Mouse (Mus musculus): Measurements from ENCODE around the gene Anapc11. TPM values are rescaled to one million over a fixed set of nuclear protein-coding genes. Genes with fewer than 3 reads are reported as not detected.

Anapc11 gene
- polyA plus RNA-seq, 1 experiment from 2014 or later, result 215 TPM

DNA sequence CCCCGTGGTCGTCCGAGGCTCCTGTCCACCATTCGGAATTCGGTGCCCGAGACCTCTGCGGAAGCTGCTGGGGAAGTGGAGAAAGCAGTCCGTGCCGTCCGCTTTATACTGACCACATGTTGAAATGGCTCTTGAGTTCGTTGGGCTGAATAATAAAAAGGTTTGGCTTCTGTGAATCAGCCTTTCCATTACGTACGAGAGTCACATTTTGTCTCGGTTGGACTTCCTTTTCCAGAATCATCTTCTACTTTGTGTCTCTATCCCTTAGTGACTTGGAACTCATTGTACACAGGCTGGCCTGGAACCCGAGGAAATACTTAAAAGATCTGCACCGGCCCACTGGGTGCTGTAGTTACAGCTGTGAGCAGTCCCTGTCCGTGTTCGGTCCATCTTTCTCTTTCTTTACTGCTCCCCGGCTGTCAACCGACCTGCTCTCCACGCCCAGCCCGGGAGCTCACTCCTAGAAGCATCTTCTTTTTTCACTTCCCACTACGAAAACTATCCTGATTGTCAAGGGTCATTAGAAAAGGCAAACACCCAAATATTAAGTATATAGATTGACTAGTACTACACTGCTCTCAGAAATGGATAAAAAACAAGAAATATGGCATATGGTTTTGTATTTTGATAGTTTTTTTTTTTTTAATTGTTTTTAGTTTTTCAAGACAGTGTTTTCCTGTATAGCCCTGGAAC, 24.5 kb upstream of the Anapc11 start:
- Histone ChIP-seq H3K36me3 (ENCODE audit: control insufficient read depth, insufficient read depth, low read length) (peaks cover 32% of the 10 kb centered on the region), H3K27ac (ENCODE audit: low read length) (peak overlapping the region; percentile 96), H3K4me2 (ENCODE audit: low read depth, low read length) (peak overlapping the region; percentile 77), H3K4me3 (ENCODE audit: low read length) (peak overlapping the region; percentile 82), H3K4me1 (replicated peaks; ENCODE audit: control insufficient read depth, insufficient read depth, low read length) (peaks cover 18% of the 10 kb centered on the region), H3K27me3 (ENCODE audit: control insufficient read depth, insufficient read depth, low read depth, low read length) (no peaks in the 10 kb centered on the region), H3K9ac (ENCODE audit: low read length) (peak overlapping the region; percentile 82), H3K9me3 (ENCODE audit: control insufficient read depth, low read length) (no peaks in the 10 kb centered on the region)
- under 1% methylated on average over 23 of the region's 23 CpGs for WGBS
- ATAC-seq (ENCODE audit: low read depth), result peak; percentile 2; the same call in 1 of the 2 replicates

- H3K9me3 ChIP-seq (ENCODE audit: control insufficient read depth, low read length), result no peaks in the 10 kb centered on the region
- H3K27ac ChIP-seq (ENCODE audit: low read length), result 0 out of 2 replicates have a peak overlapping the region, but pooled peaks have one; percentile 38
- WGBS, result 26% methylated on average over 5 of the region's 5 CpGs
- ATAC-seq (ENCODE audit: low read depth), result no peak
- H3K4me1 ChIP-seq (replicated peaks; ENCODE audit: control insufficient read depth, insufficient read depth, low read length), result peaks cover 19% of the 10 kb centered on the region
- peak overlapping the region; percentile 82 for H3K4me3 ChIP-seq (ENCODE audit: low read length)
- peak overlapping the region; percentile 82 for H3K9ac ChIP-seq (ENCODE audit: low read length)
- H3K27me3 ChIP-seq (ENCODE audit: control insufficient read depth, insufficient read depth, low read depth, low read length), result no peaks in the 10 kb centered on the region
- H3K4me2 ChIP-seq (ENCODE audit: low read depth, low read length), result peak overlapping the region; percentile 77
- peaks cover 36% of the 10 kb centered on the region for H3K36me3 ChIP-seq (ENCODE audit: control insufficient read depth, insufficient read depth, low read length)
These were observed 24.0 kb upstream of the Anapc11 start for GRCm38 (mm10) chr11:120574278-120574600.

DNA sequence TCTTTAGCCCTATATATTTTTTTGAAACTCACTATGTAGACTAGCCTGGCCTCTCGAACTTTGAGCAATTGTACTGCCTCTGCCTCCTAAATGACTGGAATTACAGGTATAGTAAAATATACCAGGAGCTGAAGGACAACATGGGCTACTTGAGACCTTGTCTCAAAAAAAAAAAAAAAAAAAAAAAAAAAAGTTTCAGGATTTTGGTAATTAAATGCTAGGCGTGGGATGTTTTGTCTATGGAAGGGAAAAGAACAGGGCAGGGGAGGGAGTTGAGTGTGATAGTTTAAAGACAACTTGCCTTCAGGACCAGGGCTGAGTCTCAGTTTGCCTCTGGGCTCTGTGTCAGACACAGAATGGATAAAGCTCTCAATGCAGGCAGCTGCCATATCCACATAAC, 23.2 kb upstream of the Anapc11 start:
- Histone ChIP-seq H3K27me3 (ENCODE audit: control insufficient read depth, insufficient read depth, low read depth, low read length) (no peaks in the 10 kb centered on the region), H3K27ac (ENCODE audit: low read length) (no peak overlapping the region), H3K9me3 (ENCODE audit: control insufficient read depth, low read length) (no peaks in the 10 kb centered on the region), H3K4me3 (ENCODE audit: low read length) (no peak overlapping the region), H3K4me2 (ENCODE audit: low read depth, low read length) (no peak overlapping the region), H3K4me1 (replicated peaks; ENCODE audit: control insufficient read depth, insufficient read depth, low read length) (peaks cover 27% of the 10 kb centered on the region), H3K9ac (ENCODE audit: low read length) (no peak overlapping the region), H3K36me3 (ENCODE audit: control insufficient read depth, insufficient read depth, low read length) (peaks cover 37% of the 10 kb centered on the region)
- 81% methylated on average over 2 of the region's 2 CpGs for WGBS
- ATAC-seq (ENCODE audit: low read depth), result no peak

GRCm38 (mm10) chr11:120575940-120576339, 22.3 kb upstream of the Anapc11 start:
- H3K27me3 ChIP-seq (ENCODE audit: control insufficient read depth, insufficient read depth, low read depth, low read length), result no peaks in the 10 kb centered on the region
- H3K27ac ChIP-seq (ENCODE audit: low read length), result no peak overlapping the region
- H3K4me1 ChIP-seq (replicated peaks; ENCODE audit: control insufficient read depth, insufficient read depth, low read length), result peaks cover 28% of the 10 kb centered on the region

GRCm38 (mm10) chr11:120576365-120576981, 21.7 kb upstream of the Anapc11 start:
- Histone ChIP-seq H3K4me2 (ENCODE audit: low read depth, low read length) (no peak overlapping the region), H3K27me3 (ENCODE audit: control insufficient read depth, insufficient read depth, low read depth, low read length) (no peaks in the 10 kb centered on the region), H3K36me3 (ENCODE audit: control insufficient read depth, insufficient read depth, low read length) (peaks cover 24% of the 10 kb centered on the region), H3K4me3 (ENCODE audit: low read length) (no peak overlapping the region), H3K4me1 (replicated peaks; ENCODE audit: control insufficient read depth, insufficient read depth, low read length) (peaks cover 23% of the 10 kb centered on the region), H3K27ac (ENCODE audit: low read length) (no peak overlapping the region), H3K9me3 (ENCODE audit: control insufficient read depth, low read length) (no peaks in the 10 kb centered on the region), H3K9ac (ENCODE audit: low read length) (no peak overlapping the region)
- ATAC-seq (ENCODE audit: low read depth), result no peak
- WGBS, result 84% methylated on average over 3 of the region's 3 CpGs

More at GRCm38 (mm10) chr11:120575940-120576339, 22.3 kb upstream of the Anapc11 start:
- peaks cover 28% of the 10 kb centered on the region for H3K36me3 ChIP-seq (ENCODE audit: control insufficient read depth, insufficient read depth, low read length)
- H3K4me2 ChIP-seq (ENCODE audit: low read depth, low read length), result no peak overlapping the region
- no peak for ATAC-seq (ENCODE audit: low read depth)
- no peaks in the 10 kb centered on the region for H3K9me3 ChIP-seq (ENCODE audit: control insufficient read depth, low read length)
- H3K4me3 ChIP-seq (ENCODE audit: low read length), result no peak overlapping the region
- H3K9ac ChIP-seq (ENCODE audit: low read length), result no peak overlapping the region

GRCm38 (mm10) chr11:120577211-120578023, 20.8 kb upstream of the Anapc11 start:
- peaks cover 24% of the 10 kb centered on the region for H3K36me3 ChIP-seq (ENCODE audit: control insufficient read depth, insufficient read depth, low read length)
- WGBS, result 85% methylated on average over 7 of the region's 7 CpGs

DNA sequence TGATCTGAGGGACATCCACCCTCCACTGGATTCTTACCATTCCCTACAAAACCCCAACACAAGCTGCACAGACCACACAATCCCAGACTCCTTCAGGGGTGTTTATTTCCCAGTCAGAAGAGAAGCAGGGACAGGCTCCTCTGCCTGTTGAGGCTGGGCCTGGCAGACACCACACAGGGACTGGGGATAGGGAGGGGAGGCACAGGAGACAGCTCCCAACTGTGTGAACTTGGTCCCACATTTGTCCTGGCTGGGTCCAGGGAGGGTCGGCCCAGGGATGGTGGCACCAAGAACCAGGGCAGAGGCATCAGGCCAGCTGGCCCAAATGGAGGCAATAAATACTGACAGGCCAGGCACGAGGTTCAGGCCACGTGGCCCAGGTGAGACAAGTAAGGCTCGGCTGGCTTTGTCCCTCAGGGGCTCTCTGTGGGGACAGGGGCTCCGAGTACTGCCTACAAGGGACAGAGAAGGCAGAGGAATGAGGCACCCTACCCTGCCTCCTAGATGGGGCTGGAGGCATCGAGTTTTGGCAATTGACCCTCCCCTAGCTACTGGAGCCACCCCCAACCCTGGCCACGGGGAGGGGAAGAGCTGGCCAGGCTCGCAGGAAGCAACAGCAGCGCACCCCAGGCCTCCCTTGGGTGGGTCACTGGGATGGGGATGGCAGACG, 20.1 kb upstream of the Anapc11 start:
- Histone ChIP-seq H3K9me3 (ENCODE audit: control insufficient read depth, low read length) (no peaks in the 10 kb centered on the region), H3K27me3 (ENCODE audit: control insufficient read depth, insufficient read depth, low read depth, low read length) (no peaks in the 10 kb centered on the region), H3K27ac (ENCODE audit: low read length) (no peak overlapping the region), H3K9ac (ENCODE audit: low read length) (no peak overlapping the region), H3K4me3 (ENCODE audit: low read length) (no peak overlapping the region), H3K36me3 (ENCODE audit: control insufficient read depth, insufficient read depth, low read length) (peaks cover 24% of the 10 kb centered on the region), H3K4me1 (replicated peaks; ENCODE audit: control insufficient read depth, insufficient read depth, low read length) (peaks cover 26% of the 10 kb centered on the region), H3K4me2 (ENCODE audit: low read depth, low read length) (no peak overlapping the region)
- ATAC-seq (ENCODE audit: low read depth), result no peak
- 79% methylated on average over 10 of the region's 10 CpGs for WGBS

More at GRCm38 (mm10) chr11:120577211-120578023, 20.8 kb upstream of the Anapc11 start:
- H3K9me3 ChIP-seq (ENCODE audit: control insufficient read depth, low read length), result no peaks in the 10 kb centered on the region
- H3K4me2 ChIP-seq (ENCODE audit: low read depth, low read length), result no peak overlapping the region
- ATAC-seq (ENCODE audit: low read depth), result no peak
- peaks cover 26% of the 10 kb centered on the region for H3K4me1 ChIP-seq (replicated peaks; ENCODE audit: control insufficient read depth, insufficient read depth, low read length)
- H3K4me3 ChIP-seq (ENCODE audit: low read length), result no peak overlapping the region
- no peaks in the 10 kb centered on the region for H3K27me3 ChIP-seq (ENCODE audit: control insufficient read depth, insufficient read depth, low read depth, low read length)
- no peak overlapping the region for H3K9ac ChIP-seq (ENCODE audit: low read length)
- H3K27ac ChIP-seq (ENCODE audit: low read length), result no peak overlapping the region

GRCm38 (mm10) chr11:120578694-120579243, 19.5 kb upstream of the Anapc11 start:
- ATAC-seq (ENCODE audit: low read depth), result no peak
- WGBS, result 75% methylated on average over 11 of the region's 11 CpGs
- Histone ChIP-seq H3K4me3 (ENCODE audit: low read length) (no peak overlapping the region), H3K9me3 (ENCODE audit: control insufficient read depth, low read length) (peaks cover 1% of the 10 kb centered on the region), H3K27me3 (ENCODE audit: control insufficient read depth, insufficient read depth, low read depth, low read length) (no peaks in the 10 kb centered on the region), H3K4me2 (ENCODE audit: low read depth, low read length) (no peak overlapping the region), H3K4me1 (replicated peaks; ENCODE audit: control insufficient read depth, insufficient read depth, low read length) (peaks cover 26% of the 10 kb centered on the region), H3K36me3 (ENCODE audit: control insufficient read depth, insufficient read depth, low read length) (peaks cover 25% of the 10 kb centered on the region), H3K9ac (ENCODE audit: low read length) (no peak overlapping the region), H3K27ac (ENCODE audit: low read length) (no peak overlapping the region)

All from lung, embryonic 16.5 days (tissue).